Comparison of ENCODE assay signal across 20 mouse cellular contexts in genomic region chr4:149779966-149780365, GRCm38 (mm10). TPM values are rescaled to one million over a fixed set of nuclear protein-coding genes. Genes with fewer than 3 reads are reported as not detected.
A peak's percentile ranks its signal among the peaks of the same experiment; 100 is the strongest.
DNase-seq lines count a peak whose midpoint lies in the region; ATAC-seq and TF ChIP-seq lines count a peak whose summit lies in the region.
"Had no signal": no experiment of that assay in that cellular context is flagged by ENCODE, and none has a peak within 500 bp of the region (broad histone marks: within the 10 kb centered on the region; RNA-seq: fewer than 3 reads in every experiment).

No protein-coding gene starts in this region.

- TF ChIP-seq CTCF in gastrocnemius, adult 2 months (IDR thresholded peaks at IDR 0.05): no peak
- TF ChIP-seq CTCF in intestine, postnatal 0 days (IDR thresholded peaks at IDR 0.05; ENCODE audit: low read depth): no peak

- H3K27ac ChIP-seq in gastrocnemius, adult 2 months: peak overlapping the region; percentile 13; the same call in 1 of the 2 replicates
- peak overlapping the region; percentile 22; the same call in 1 of the 2 replicates for H3K27ac ChIP-seq in intestine, postnatal 0 days (ENCODE audit: low read depth, low read length)
- no peak overlapping the region for H3K27ac ChIP-seq in forebrain, embryonic 16.5 days (ENCODE audit: low read length)
- H3K27ac ChIP-seq: embryonic facial prominence, embryonic 10.5 days; forebrain, embryonic 12.5 days; heart, embryonic 10.5 days; limb, embryonic 12.5 days; neural tube, embryonic 15.5 days had no signal

- H3K4me3 ChIP-seq in gastrocnemius, adult 2 months: no peak overlapping the region
- H3K4me3 ChIP-seq in megakaryocyte, embryonic 14.5 days (replicated peaks): peak overlapping the region; percentile 79
- no peak overlapping the region for H3K4me3 ChIP-seq in intestine, postnatal 0 days (ENCODE audit: low read depth, low read length)
- H3K4me3 ChIP-seq in forebrain, embryonic 16.5 days (replicated peaks; ENCODE audit: low read length): no peak overlapping the region
- H3K4me3 ChIP-seq: embryonic facial prominence, embryonic 10.5 days; forebrain, embryonic 12.5 days; heart, embryonic 10.5 days; limb, embryonic 12.5 days; neural tube, embryonic 15.5 days had no signal

- H3K4me2 ChIP-seq in intestine, postnatal 0 days (replicated peaks; ENCODE audit: low read depth): no peak overlapping the region
- H3K4me2 ChIP-seq in forebrain, embryonic 16.5 days (ENCODE audit: low read length): no peak overlapping the region
- H3K4me2 ChIP-seq: forebrain, embryonic 12.5 days; limb, embryonic 12.5 days; neural tube, embryonic 15.5 days had no signal

- intact Hi-C loops in gastrocnemius, adult 2 months (cut with DNase I): no loop called here

- no peaks in the 10 kb centered on the region for H3K36me3 ChIP-seq in megakaryocyte, embryonic 14.5 days (replicated peaks; ENCODE audit: low read length)
- no peaks in the 10 kb centered on the region for H3K36me3 ChIP-seq in intestine, postnatal 0 days (ENCODE audit: control insufficient read depth, insufficient read depth)
- no peaks in the 10 kb centered on the region for H3K36me3 ChIP-seq in forebrain, embryonic 16.5 days (ENCODE audit: control insufficient read depth, insufficient read depth)
- H3K36me3 ChIP-seq: embryonic facial prominence, embryonic 10.5 days; forebrain, embryonic 12.5 days; heart, embryonic 10.5 days; limb, embryonic 12.5 days; neural tube, embryonic 15.5 days had no signal

- H3K27me3 ChIP-seq in megakaryocyte, embryonic 14.5 days (replicated peaks): peaks cover 7% of the 10 kb centered on the region
- H3K27me3 ChIP-seq in intestine, postnatal 0 days (replicated peaks; ENCODE audit: control insufficient read depth, insufficient read depth, low read length): no peaks in the 10 kb centered on the region
- H3K27me3 ChIP-seq in forebrain, embryonic 16.5 days (replicated peaks; ENCODE audit: control insufficient read depth, insufficient read depth, low read length): peaks cover 8% of the 10 kb centered on the region
- H3K27me3 ChIP-seq: neural tube, embryonic 15.5 days had no signal

- H3K9me3 ChIP-seq in megakaryocyte, embryonic 14.5 days: no peaks in the 10 kb centered on the region; the same call in 1 of the 2 replicates
- no peaks in the 10 kb centered on the region for H3K9me3 ChIP-seq in intestine, postnatal 0 days (ENCODE audit: control insufficient read depth)
- no peaks in the 10 kb centered on the region for H3K9me3 ChIP-seq in forebrain, embryonic 16.5 days (ENCODE audit: control insufficient read depth, low read length)
- H3K9me3 ChIP-seq: embryonic facial prominence, embryonic 10.5 days; forebrain, embryonic 12.5 days; heart, embryonic 10.5 days; neural tube, embryonic 15.5 days had no signal

- DNase-seq in gastrocnemius, adult 2 months: no peak
- DNase-seq in gastrocnemius, adult 18-20 months (ENCODE audit: low spot score): no peak
- no peak for DNase-seq in layer of hippocampus, postnatal 25 days (ENCODE audit: extremely low spot score in 1 of 2, low spot score in 1 of 2)
- no peak for DNase-seq in natural killer cell, adult 2 months (ENCODE audit: low spot score in 2 of 2)
- DNase-seq: cerebellum, adult 9-10 months; gastrocnemius, postnatal 14 days; kidney, postnatal 4 days; lung, adult 2 months; midbrain, embryonic 14.5 days; right cerebral cortex, postnatal 25 days; thymus, postnatal 14 days had no signal

- no peak; the same call in 1 of the 2 replicates for ATAC-seq in megakaryocyte, adult 5-6 weeks (ENCODE audit: poor library complexity, severe bottlenecking)
- no peak for ATAC-seq in intestine, postnatal 0 days
- ATAC-seq in forebrain, embryonic 16.5 days: no peak

- H3K9ac ChIP-seq in intestine, postnatal 0 days (ENCODE audit: low read depth, low read length): no peak overlapping the region
- H3K9ac ChIP-seq in forebrain, embryonic 16.5 days (replicated peaks; ENCODE audit: low read depth, low read length): no peak overlapping the region
- H3K9ac ChIP-seq: forebrain, embryonic 12.5 days; limb, embryonic 12.5 days; neural tube, embryonic 15.5 days had no signal

- WGBS in intestine, postnatal 0 days: 86% methylated on average over 9 of the region's 9 CpGs
- 78% methylated on average over 9 of the region's 9 CpGs for WGBS in forebrain, embryonic 16.5 days

- H3K4me1 ChIP-seq in megakaryocyte, embryonic 14.5 days: peaks cover 73% of the 10 kb centered on the region
- H3K4me1 ChIP-seq in intestine, postnatal 0 days (replicated peaks; ENCODE audit: control insufficient read depth, insufficient read depth, low read length): peaks cover 10% of the 10 kb centered on the region
- H3K4me1 ChIP-seq in forebrain, embryonic 16.5 days (replicated peaks; ENCODE audit: control insufficient read depth, insufficient read depth, low read length): no peaks in the 10 kb centered on the region
- H3K4me1 ChIP-seq: forebrain, embryonic 12.5 days had no signal

RNA-seq across cellular contexts. Expression of gene Slc25a33, which starts 5.9 kb away (rescaled TPM):
- 10 to 100 TPM; 11.3 to 11.7 TPM for total RNA-seq in gastrocnemius, adult 2 months (2021)
- 10 to 100 TPM; 10.8 to 14.4 TPM for total RNA-seq in gastrocnemius, adult 18-20 months (2021)
- polyA plus RNA-seq in megakaryocyte, embryonic 14.5 days (2012; ENCODE audit: insufficient read depth, low replicate concordance): 3.9 and 8.0 TPM in 2 replicates
- total RNA-seq in megakaryocyte, adult 5-6 weeks (2015): 1.7 and 2.3 TPM in 2 replicates
- 1.1 and 1.7 TPM in 2 replicates for total RNA-seq in megakaryocyte, adult 5-6 weeks (2017)
- 8.3 and 8.4 TPM in 2 replicates for polyA plus RNA-seq in intestine, postnatal 0 days (2015; fragmentation: Nextera tagmentation; extraction: Ambion mirVana)
- total RNA-seq in layer of hippocampus, postnatal 25 days (2021): 10 to 100 TPM; 31.0 to 38.8 TPM
- 22.4 and 22.7 TPM in 2 replicates for polyA plus RNA-seq in forebrain, embryonic 16.5 days (2015; fragmentation: Nextera tagmentation; extraction: Ambion mirVana)

RNA-seq across cellular contexts. Expression of gene Tmem201, which starts 42.1 kb away (rescaled TPM):
- 10 to 100 TPM; 37.2 to 51.0 TPM for total RNA-seq in gastrocnemius, adult 2 months (2021)
- 10 to 100 TPM; 44.9 to 46.7 TPM for total RNA-seq in gastrocnemius, adult 18-20 months (2021)
- polyA plus RNA-seq in megakaryocyte, embryonic 14.5 days (2012; ENCODE audit: insufficient read depth, low replicate concordance): 21.7 and 25.3 TPM in 2 replicates
- 1.2 and 2.9 TPM in 2 replicates for total RNA-seq in megakaryocyte, adult 5-6 weeks (2015)
- 1.5 and 1.9 TPM in 2 replicates for total RNA-seq in megakaryocyte, adult 5-6 weeks (2017)
- 8.7 and 9.6 TPM in 2 replicates for polyA plus RNA-seq in intestine, postnatal 0 days (2015; fragmentation: Nextera tagmentation; extraction: Ambion mirVana)
- total RNA-seq in layer of hippocampus, postnatal 25 days (2021): 10 to 100 TPM; 66.5 to 70.7 TPM
- 37.3 and 43.5 TPM in 2 replicates for polyA plus RNA-seq in forebrain, embryonic 16.5 days (2015; fragmentation: Nextera tagmentation; extraction: Ambion mirVana)

Comparison
In these comparisons a context has a peak if more than half of its experiments do, and no peak if none do; other contexts are left out.
1. RNA of gene Tmem201, which starts 42.1 kb away (total RNA-seq): 66.5 to 70.7 TPM in layer of hippocampus, postnatal 25 days, 37.2 to 51.0 TPM in gastrocnemius, adult 2 months and 44.9 to 46.7 TPM in gastrocnemius, adult 18-20 months; 1.2 to 2.9 TPM in megakaryocyte, adult 5-6 weeks; every median in the first group is over 4 times any median in the second.